Mouse (Mus musculus) ES-Bruce4 (cell line): ENCODE measurements around the gene Adssl1. TPM values are rescaled to one million over a fixed set of nuclear protein-coding genes. Genes with fewer than 3 reads are reported as not detected.

Experiments used
- H3K27ac ChIP-seq: 2 replicates; pipeline ENCODE4 v1.5.1; 2012; ENCODE audit warnings: low read length, inconsistent platforms; ENCODE audit not compliant: insufficient read depth
- H3K27me3 ChIP-seq: 2 replicates; pipeline ENCODE4 v1.6.1; 2012; ENCODE audit warnings: mild to moderate bottlenecking, low read length, inconsistent platforms; ENCODE audit not compliant: control insufficient read depth, poor library complexity, insufficient read depth, severe bottlenecking
- H3K36me3 ChIP-seq: 2 replicates; pipeline ENCODE4 v1.6.1; 2012; ENCODE audit warnings: inconsistent platforms, mild to moderate bottlenecking, low read length, moderate library complexity; ENCODE audit not compliant: control insufficient read depth, poor library complexity, insufficient read depth, severe bottlenecking
- H3K4me1 ChIP-seq: one replicate; pipeline ENCODE4 v1.8.1; 2011; ENCODE audit warnings: low read length; ENCODE audit not compliant: control insufficient read depth, insufficient read depth
- H3K4me3 ChIP-seq: 2 replicates; pipeline ENCODE4 v1.5.1; 2011; ENCODE audit warnings: low read depth, mild to moderate bottlenecking, low read length
- H3K9ac ChIP-seq: 2 replicates; pipeline ENCODE4 v1.6.1; 2012; ENCODE audit warnings: low read depth, mild to moderate bottlenecking, inconsistent platforms; ENCODE audit not compliant: poor library complexity, severe bottlenecking
- H3K9me3 ChIP-seq: replicated peaks from 2 replicates; pipeline ENCODE4 v1.6.1; 2012; ENCODE audit warnings: mild to moderate bottlenecking, low read length, inconsistent platforms; ENCODE audit not compliant: control insufficient read depth, poor library complexity, insufficient read depth, severe bottlenecking
- CTCF ChIP-seq: IDR thresholded peaks from one replicate; pipeline ENCODE4 v1.8.1; 2011; ENCODE audit warnings: low read depth, low read length
- EP300 ChIP-seq: IDR thresholded peaks from 2 replicates; pipeline ENCODE4 v1.6.1; 2011; ENCODE audit warnings: low read depth, low read length; ENCODE audit not compliant: insufficient read depth
- POLR2A ChIP-seq: IDR thresholded peaks from one replicate; pipeline ENCODE4 v1.8.1; 2011; ENCODE audit warnings: low read length; ENCODE audit not compliant: insufficient read depth
- polyA plus RNA-seq: library from polyadenylated mRNA; stranded (reverse); fragments of >200 nt; gene quantifications from 2 replicates; pipeline ENCODE4 v1.2.4, GENCODE M21; 2011; ENCODE audit warnings: low read depth; ENCODE audit not compliant: missing spikeins, insufficient read depth, insufficient read length

Adssl1 gene
- polyA plus RNA-seq, 1 experiment, result 6.6 TPM

GRCm38 (mm10) chr12:112591730-112592129 is 28.1 kb upstream of the Adssl1 start:
- Histone ChIP-seq H3K27ac (no peak overlapping the region), H3K36me3 (no peaks in the 10 kb centered on the region), H3K4me1 (peaks cover 8% of the 10 kb centered on the region), H3K9me3 (no peaks in the 10 kb centered on the region), H3K9ac (no peak overlapping the region), H3K4me3 (no peak overlapping the region), H3K27me3 (no peaks in the 10 kb centered on the region; the same call in 1 of the 2 replicates)
- no peak for TF ChIP-seq POLR2A
- no peak for TF ChIP-seq EP300
- TF ChIP-seq CTCF, result no peak

GRCm38 (mm10) chr12:112592985-112593734 is 26.7 kb upstream of the Adssl1 start:
- no peaks in the 10 kb centered on the region for H3K36me3 ChIP-seq
- H3K4me1 ChIP-seq, result peaks cover 9% of the 10 kb centered on the region
- no peak overlapping the region for H3K27ac ChIP-seq
- H3K9me3 ChIP-seq, result no peaks in the 10 kb centered on the region
- H3K4me3 ChIP-seq, result no peak overlapping the region
- TF ChIP-seq CTCF, result no peak
- no peak for TF ChIP-seq EP300
- TF ChIP-seq POLR2A, result no peak
- H3K9ac ChIP-seq, result no peak overlapping the region
- H3K27me3 ChIP-seq, result no peaks in the 10 kb centered on the region; the same call in 1 of the 2 replicates

GRCm38 (mm10) chr12:112593951-112594915 is 25.6 kb upstream of the Adssl1 start:
- H3K4me1 ChIP-seq, result peaks cover 19% of the 10 kb centered on the region
- no peak overlapping the region for H3K9ac ChIP-seq
- H3K36me3 ChIP-seq, result no peaks in the 10 kb centered on the region
- no peaks in the 10 kb centered on the region for H3K9me3 ChIP-seq
- TF ChIP-seq EP300 (no peak), POLR2A (no peak), CTCF (no peak)
- no peak overlapping the region for H3K27ac ChIP-seq
- no peak overlapping the region for H3K4me3 ChIP-seq
- no peaks in the 10 kb centered on the region; the same call in 1 of the 2 replicates for H3K27me3 ChIP-seq

GRCm38 (mm10) chr12:112594989-112595388 is 24.9 kb upstream of the Adssl1 start:
- Histone ChIP-seq H3K36me3 (no peaks in the 10 kb centered on the region), H3K9me3 (no peaks in the 10 kb centered on the region), H3K27ac (no peak overlapping the region), H3K4me3 (no peak overlapping the region), H3K9ac (no peak overlapping the region), H3K4me1 (peaks cover 19% of the 10 kb centered on the region), H3K27me3 (no peaks in the 10 kb centered on the region)
- no peak for TF ChIP-seq POLR2A
- no peak for TF ChIP-seq CTCF
- no peak for TF ChIP-seq EP300

- Histone ChIP-seq H3K4me3 (no peak overlapping the region), H3K27ac (no peak overlapping the region), H3K36me3 (no peaks in the 10 kb centered on the region), H3K9ac (no peak overlapping the region), H3K27me3 (no peaks in the 10 kb centered on the region), H3K4me1 (peaks cover 19% of the 10 kb centered on the region), H3K9me3 (no peaks in the 10 kb centered on the region)
- TF ChIP-seq EP300 (no peak), CTCF (no peak), POLR2A (no peak)
These were observed 24.2 kb upstream of the Adssl1 start for GRCm38 (mm10) chr12:112595626-112596025.

GRCm38 (mm10) chr12:112596454-112596853 is 23.4 kb upstream of the Adssl1 start:
- Histone ChIP-seq H3K9me3 (no peaks in the 10 kb centered on the region), H3K36me3 (no peaks in the 10 kb centered on the region), H3K4me1 (peaks cover 19% of the 10 kb centered on the region), H3K4me3 (no peak overlapping the region), H3K27ac (no peak overlapping the region), H3K9ac (no peak overlapping the region), H3K27me3 (no peaks in the 10 kb centered on the region)
- TF ChIP-seq POLR2A (no peak), EP300 (no peak), CTCF (no peak)
